Mouse (Mus musculus) adrenal gland, adult 8-10 months (tissue): ENCODE measurements around the gene Ssbp3. TPM values are rescaled to one million over a fixed set of nuclear protein-coding genes. Genes with fewer than 3 reads are reported as not detected.

Experiments used
- DNase-seq: peaks from one replicate; pipeline ENCODE4 v3.0.0; 2022
- total RNA-seq, 4 experiments: library from RNA; stranded (reverse); gene quantifications; 2 replicates each; pipeline ENCODE4 v1.2.4; 2022

The Ssbp3 gene
- total RNA-seq: 100 to 1,000 TPM in 2 of 4 experiments, 10 to 100 TPM in 2; 70.3 to 121 (median 101) TPM

- DNase-seq: peak; percentile 74
These were observed at the start of gene Ssbp3 for GRCm38 (mm10) chr4:106910201-106911172. Gene Ssbp3, plus strand, starts transcription at chr4:106910701.

GRCm38 (mm10) chr4:106861871-106862270, 48.6 kb upstream of the Ssbp3 start:
- DNase-seq: no peak

- DNase-seq: no peak
These were observed 48.2 kb upstream of the Ssbp3 start for GRCm38 (mm10) chr4:106862317-106862716.

GRCm38 (mm10) chr4:106862767-106863370, 47.6 kb upstream of the Ssbp3 start:
- no peak for DNase-seq

- no peak for DNase-seq
These were observed 44.9 kb upstream of the Ssbp3 start for GRCm38 (mm10) chr4:106865415-106866110.

- no peak for DNase-seq
These were observed 44.1 kb upstream of the Ssbp3 start for GRCm38 (mm10) chr4:106866381-106866780.

GRCm38 (mm10) chr4:106866845-106867244, 43.7 kb upstream of the Ssbp3 start:
- no peak for DNase-seq

- DNase-seq: no peak
These were observed 41.6 kb upstream of the Ssbp3 start for GRCm38 (mm10) chr4:106868737-106869438.

GRCm38 (mm10) chr4:106869539-106869951, 41.0 kb upstream of the Ssbp3 start:
- no peak for DNase-seq

GRCm38 (mm10) chr4:106870556-106870955, 39.9 kb upstream of the Ssbp3 start:
- DNase-seq: no peak

GRCm38 (mm10) chr4:106874501-106874900, 36.0 kb upstream of the Ssbp3 start:
- DNase-seq: no peak

GRCm38 (mm10) chr4:106881101-106881500, 29.4 kb upstream of the Ssbp3 start:
- DNase-seq: no peak

GRCm38 (mm10) chr4:106883149-106883548, 27.4 kb upstream of the Ssbp3 start:
- no peak for DNase-seq

GRCm38 (mm10) chr4:106886307-106887085, 24.0 kb upstream of the Ssbp3 start:
- DNase-seq: no peak

- DNase-seq: no peak
These were observed 14.4 kb upstream of the Ssbp3 start for GRCm38 (mm10) chr4:106896086-106896485.

GRCm38 (mm10) chr4:106898923-106899322, 11.6 kb upstream of the Ssbp3 start:
- no peak for DNase-seq

- DNase-seq: no peak
These were observed 11.0 kb upstream of the Ssbp3 start for GRCm38 (mm10) chr4:106899471-106899870.

GRCm38 (mm10) chr4:106900718-106901117, 9.8 kb upstream of the Ssbp3 start:
- DNase-seq: no peak

- DNase-seq: no peak
These were observed 8.9 kb upstream of the Ssbp3 start for GRCm38 (mm10) chr4:106901610-106902009.

- DNase-seq: no peak
These were observed 8.3 kb upstream of the Ssbp3 start for GRCm38 (mm10) chr4:106902157-106902556.

GRCm38 (mm10) chr4:106905898-106906297, 4.6 kb upstream of the Ssbp3 start:
- no peak for DNase-seq
